ENCODE assay signal across 12 mouse cellular contexts in the genomic region with DNA sequence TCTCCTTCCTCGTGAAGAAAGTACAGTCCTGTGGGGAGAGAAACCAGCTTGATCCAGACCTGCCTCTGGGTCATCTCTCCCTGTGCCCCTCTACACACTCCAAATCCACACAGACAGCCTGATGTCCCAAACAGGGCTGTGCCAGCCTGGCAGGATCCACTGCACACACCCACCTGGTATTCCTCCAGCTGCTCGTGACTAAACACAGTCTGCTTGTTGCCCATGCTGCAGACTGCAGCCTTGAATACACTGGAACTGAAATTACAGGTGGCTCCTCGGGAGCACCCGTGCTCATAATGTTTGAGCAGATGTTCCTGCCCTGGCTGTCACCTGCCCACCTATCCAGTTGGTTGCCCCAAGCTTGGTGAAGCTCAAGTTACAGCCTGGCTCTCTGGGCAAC. TPM values are rescaled to one million over a fixed set of nuclear protein-coding genes. Genes with fewer than 3 reads are reported as not detected.
"Had no signal": no experiment of that assay in that cellular context is flagged by ENCODE, and none has a peak within 500 bp of the region (broad histone marks: within the 10 kb centered on the region; RNA-seq: fewer than 3 reads in every experiment).

A gene (minus strand): TSS at position 87 of the 400 bp plus-strand sequence.

- DNase-seq: kidney, adult 18-20 months; kidney, postnatal 10 days; kidney, postnatal 4 days; lung, adult 2 months; lung, postnatal 36 days; spleen, adult 18-20 months; thymus, adult 2 months; thymus, postnatal 25 days had no signal

RNA-seq across cellular contexts. Expression of the gene that starts here (rescaled TPM):
- total RNA-seq: layer of hippocampus, postnatal 10 days; left cerebral cortex, adult 8-10 months; megakaryocyte progenitor cell, adult 5-6 weeks; midbrain, postnatal 0 days had no signal
